Mouse (Mus musculus) hindbrain, embryonic 13.5 days (tissue): ENCODE data around the gene Tmco5. TPM values are rescaled to one million over a fixed set of nuclear protein-coding genes. Genes with fewer than 3 reads are reported as not detected.
"Not testable (repeated sequence)": the region's sequence is repeated elsewhere in the genome, so short reads cannot be mapped to it uniquely, and the experiment has no call there.

Experiments used
- ATAC-seq: fragments of 200-750 bp; cut with Nextera tagmentation; 2 replicates; pipeline ENCODE4 v1.8.0; 2017; ENCODE audit warnings: moderate TSS enrichment; ENCODE audit not compliant: low FRiP score
- H3K27ac ChIP-seq: fragments of 300-500 bp; sonication (generic); 2 replicates; pipeline ENCODE4 v1.5.1; 2015; ENCODE audit warnings: inconsistent platforms, mild to moderate bottlenecking, moderate library complexity
- H3K27me3 ChIP-seq: fragments of 300-500 bp; sonication (generic); 2 replicates; pipeline ENCODE4 v1.6.1; 2015; ENCODE audit warnings: mild to moderate bottlenecking, inconsistent platforms
- H3K36me3 ChIP-seq: fragments of 300-500 bp; sonication (generic); 2 replicates; pipeline ENCODE4 v1.6.1; 2015; ENCODE audit warnings: mild to moderate bottlenecking, inconsistent platforms
- H3K4me1 ChIP-seq: fragments of 300-500 bp; sonication (generic); replicated peaks from 2 replicates; pipeline ENCODE4 v1.6.1; 2015; ENCODE audit warnings: inconsistent platforms
- H3K4me2 ChIP-seq: fragments of 300-500 bp; sonication (generic); 2 replicates; pipeline ENCODE4 v1.6.1; 2015; ENCODE audit warnings: inconsistent platforms, mild to moderate bottlenecking, moderate library complexity
- H3K4me3 ChIP-seq: fragments of 300-500 bp; sonication (generic); 2 replicates; pipeline ENCODE4 v1.5.1; 2015; ENCODE audit warnings: mild to moderate bottlenecking, inconsistent platforms
- H3K9ac ChIP-seq: fragments of 300-500 bp; sonication (generic); 2 replicates; pipeline ENCODE4 v1.6.1; 2015; ENCODE audit warnings: mild to moderate bottlenecking, inconsistent platforms
- H3K9me3 ChIP-seq: fragments of 300-500 bp; sonication (generic); 2 replicates; pipeline ENCODE4 v1.6.1; 2016; ENCODE audit warnings: inconsistent platforms
- WGBS: fragments of 180-500 bp; shearing (Covaris S2); methylation state at CpG from one replicate; pipeline ENCODE4 v1.1.7; 2015; 5-methylcytosine and 5-hydroxymethylcytosine counted together
- polyA plus RNA-seq: library from polyadenylated mRNA; unstranded; fragments of >200 nt; fragmentation: Nextera tagmentation; extraction: Ambion mirVana; gene quantifications from 2 replicates; pipeline ENCODE4 v1.2.1, GENCODE M21; 2015

Gene Tmco5
- polyA plus RNA-seq, 1 experiment from 2014 or later, result not detected

DNA sequence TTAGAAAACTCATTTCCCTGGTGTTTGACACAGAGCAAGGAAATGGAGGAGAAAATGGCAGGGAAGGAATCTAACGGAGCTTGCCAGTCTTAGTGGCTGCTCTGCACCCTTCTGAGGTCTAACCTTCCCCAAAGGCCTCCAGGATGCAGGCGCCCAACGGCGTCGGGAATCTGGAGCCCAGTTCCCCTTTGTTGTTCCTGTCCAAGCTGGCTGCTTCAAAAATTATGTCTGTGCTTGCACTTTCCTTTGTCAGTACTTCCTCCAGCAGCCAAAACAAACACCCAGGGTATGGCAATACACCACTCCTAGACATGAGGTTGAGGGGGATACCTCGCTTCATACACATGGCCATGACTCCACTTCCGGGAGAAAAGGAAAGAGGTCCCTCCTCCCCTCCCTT lies 53.7 kb downstream of the Tmco5 start:
- whole genome bisulfite sequencing, result 89% methylated on average over 7 of the region's 7 CpGs
- ATAC-seq, result no peak
- Histone ChIP-seq H3K4me1 (no peaks in the 10 kb centered on the region), H3K4me2 (no peak overlapping the region), H3K4me3 (no peak overlapping the region), H3K9ac (no peak overlapping the region), H3K27me3 (no peaks in the 10 kb centered on the region), H3K27ac (no peak overlapping the region), H3K9me3 (no peaks in the 10 kb centered on the region), H3K36me3 (no peaks in the 10 kb centered on the region)

DNA sequence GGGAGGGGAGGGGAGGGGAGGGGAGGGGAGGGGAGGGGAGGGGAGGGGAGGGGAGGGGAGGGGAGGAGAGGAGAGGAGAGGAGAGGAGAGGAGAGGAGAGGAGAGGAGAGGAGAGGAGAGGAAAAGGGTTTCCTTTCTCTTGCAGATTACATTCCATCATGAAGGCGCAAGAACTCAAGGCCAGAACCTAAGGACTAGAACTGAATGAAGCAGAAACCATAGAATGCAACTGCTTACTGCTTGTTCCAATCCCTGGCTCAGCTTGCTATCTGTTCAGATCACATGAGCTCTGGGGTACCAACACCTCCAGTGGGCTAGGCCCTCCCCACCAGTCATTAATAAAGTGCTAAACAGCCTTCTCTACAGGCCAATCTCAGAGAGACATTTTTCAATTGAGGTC lies 55.7 kb downstream of the Tmco5 start:
- WGBS, result 100% methylated on average over 1 of the region's 1 CpGs
- not testable (repeated sequence) for H3K4me3 ChIP-seq, H3K27me3 ChIP-seq, H3K4me2 ChIP-seq, H3K9ac ChIP-seq, ATAC-seq, H3K27ac ChIP-seq, H3K36me3 ChIP-seq, H3K4me1 ChIP-seq, H3K9me3 ChIP-seq

DNA sequence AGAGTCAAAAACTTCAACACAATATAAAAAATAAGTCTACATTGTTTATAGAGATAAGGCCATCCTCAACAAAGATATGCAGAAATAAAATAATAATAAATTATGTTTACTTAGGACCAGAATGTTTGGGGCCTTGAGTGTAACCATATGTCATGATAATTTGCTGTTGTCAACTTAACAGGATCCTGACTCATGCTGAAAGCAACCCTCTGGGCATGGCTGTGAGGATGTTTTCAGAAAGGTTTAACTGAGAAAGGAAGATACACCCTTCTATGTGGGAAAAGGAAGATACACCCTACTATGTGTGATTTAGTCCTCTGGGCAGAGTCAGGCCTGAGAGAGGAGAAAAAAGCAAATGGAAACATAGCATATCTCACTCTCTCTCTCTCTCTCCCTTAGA lies 56.3 kb downstream of the Tmco5 start:
- Histone ChIP-seq H3K4me1 (no peaks in the 10 kb centered on the region), H3K4me3 (no peak overlapping the region), H3K27ac (no peak overlapping the region), H3K9ac (no peak overlapping the region), H3K4me2 (no peak overlapping the region), H3K36me3 (no peaks in the 10 kb centered on the region), H3K27me3 (no peaks in the 10 kb centered on the region), H3K9me3 (no peaks in the 10 kb centered on the region)
- no peak for ATAC-seq

- Histone ChIP-seq H3K4me3 (no peak overlapping the region), H3K4me1 (no peaks in the 10 kb centered on the region), H3K27me3 (no peaks in the 10 kb centered on the region), H3K4me2 (no peak overlapping the region), H3K9ac (no peak overlapping the region), H3K9me3 (no peaks in the 10 kb centered on the region), H3K27ac (no peak overlapping the region), H3K36me3 (no peaks in the 10 kb centered on the region)
- 74% methylated on average over 2 of the region's 2 CpGs for WGBS
- no peak for ATAC-seq
These were observed 57.9 kb downstream of the Tmco5 start for GRCm38 (mm10) chr2:116936371-116936770.

GRCm38 (mm10) chr2:116937166-116937565 lies 58.7 kb downstream of the Tmco5 start:
- H3K4me2 ChIP-seq, result no peak overlapping the region
- 97% methylated on average over 1 of the region's 1 CpGs for WGBS
- H3K4me3 ChIP-seq, result no peak overlapping the region
- ATAC-seq, result no peak
- no peaks in the 10 kb centered on the region for H3K9me3 ChIP-seq
- no peaks in the 10 kb centered on the region for H3K36me3 ChIP-seq
- no peak overlapping the region for H3K9ac ChIP-seq
- no peaks in the 10 kb centered on the region for H3K4me1 ChIP-seq
- H3K27ac ChIP-seq, result no peak overlapping the region
- H3K27me3 ChIP-seq, result no peaks in the 10 kb centered on the region

- Histone ChIP-seq H3K9ac (no peak overlapping the region), H3K36me3 (no peaks in the 10 kb centered on the region), H3K4me2 (no peak overlapping the region), H3K9me3 (no peaks in the 10 kb centered on the region), H3K4me1 (no peaks in the 10 kb centered on the region), H3K4me3 (no peak overlapping the region), H3K27me3 (no peaks in the 10 kb centered on the region), H3K27ac (no peak overlapping the region)
- no peak for ATAC-seq
- 90% methylated on average over 3 of the region's 3 CpGs for whole genome bisulfite sequencing
These were observed 63.3 kb downstream of the Tmco5 start for GRCm38 (mm10) chr2:116941816-116942215.

Other genes with a start within 250 kb of the Tmco5 start
- gene Spred1, start 242.7 kb downstream of the Tmco5 start, polyA plus RNA-seq, result 7.2 and 9.2 TPM in 2 replicates